Mouse (Mus musculus) thymus, postnatal 4 days (tissue): Measurements from ENCODE around the gene Grn.
"Not testable (repeated sequence)": the region's sequence is repeated elsewhere in the genome, so short reads cannot be mapped to it uniquely, and the experiment has no call there.

Experiments
- DNase-seq: peaks from one replicate; pipeline ENCODE4 v3.0.0; 2021

The Grn gene

GRCm38 (mm10) chr11:102401898-102402500 is 28.1 kb upstream of the Grn start:
- DNase-seq = no peak

- no peak for DNase-seq
Observed at GRCm38 (mm10) chr11:102403657-102404056, 26.5 kb upstream of the Grn start.

- no peak for DNase-seq
Observed at GRCm38 (mm10) chr11:102404161-102405010, 25.7 kb upstream of the Grn start.

GRCm38 (mm10) chr11:102405544-102406285 is 24.4 kb upstream of the Grn start:
- no peak for DNase-seq

DNA sequence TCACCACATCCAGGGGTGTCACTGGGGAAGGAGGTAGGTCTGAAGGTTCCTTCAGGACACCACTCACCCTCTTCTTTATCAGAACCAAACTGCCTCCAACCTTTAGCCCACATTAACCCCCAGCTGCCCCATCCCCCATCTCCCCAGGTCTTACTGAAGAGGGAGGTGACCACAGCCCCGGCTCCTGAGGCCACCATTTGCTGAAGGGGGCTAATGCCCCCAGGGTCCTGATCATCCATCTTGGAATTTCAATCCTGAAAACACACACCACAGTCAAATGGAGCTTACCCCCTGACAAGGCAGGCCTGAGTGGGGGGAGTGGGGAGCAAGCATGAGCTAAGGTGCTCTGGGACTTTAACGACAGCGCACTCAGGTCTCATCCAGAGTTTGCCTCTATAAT is 23.7 kb upstream of the Grn start:
- DNase-seq = no peak

- DNase-seq = peak; percentile 98
Observed at GRCm38 (mm10) chr11:102406900-102407833, 22.9 kb upstream of the Grn start.

GRCm38 (mm10) chr11:102407834-102408215 is 22.3 kb upstream of the Grn start, which contains the start of gene Slc25a39:
Slc25a39 (minus strand) TSS chr11:102407946.
- DNase-seq = no peak

DNA sequence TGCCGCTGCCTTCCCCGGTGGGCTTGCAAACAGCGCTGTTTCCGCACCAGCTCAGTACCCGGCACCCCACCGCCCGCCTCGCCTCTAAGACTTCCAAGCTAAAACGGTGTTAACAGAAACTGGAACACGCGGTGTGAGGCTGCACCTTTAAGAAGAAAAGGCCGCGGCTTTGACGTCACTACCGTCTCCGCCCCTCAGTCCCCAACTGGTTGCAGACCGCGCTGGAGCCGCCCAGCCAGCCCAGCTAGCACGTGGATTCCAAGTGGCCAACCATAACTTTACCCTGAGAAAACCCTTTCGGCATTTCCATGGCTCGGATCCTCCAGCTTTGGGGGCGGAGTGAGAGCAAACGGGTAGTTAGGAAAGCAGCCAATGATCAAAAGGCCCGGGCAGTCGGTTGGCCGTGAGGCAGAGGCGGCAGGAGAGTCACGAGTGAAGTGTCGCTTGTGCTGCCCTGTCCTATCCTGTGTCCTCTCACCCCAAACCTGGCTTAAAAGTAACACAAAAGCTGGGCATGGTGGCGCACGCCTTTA is 21.7 kb upstream of the Grn start:
- DNase-seq = peak; percentile 93

GRCm38 (mm10) chr11:102408888-102409794 is 21.0 kb upstream of the Grn start:
- no peak for DNase-seq

- no peak for DNase-seq
Observed at GRCm38 (mm10) chr11:102409795-102410330, 20.3 kb upstream of the Grn start.

- not testable (repeated sequence) for DNase-seq
Observed at GRCm38 (mm10) chr11:102410345-102410744, 19.8 kb upstream of the Grn start.

DNA sequence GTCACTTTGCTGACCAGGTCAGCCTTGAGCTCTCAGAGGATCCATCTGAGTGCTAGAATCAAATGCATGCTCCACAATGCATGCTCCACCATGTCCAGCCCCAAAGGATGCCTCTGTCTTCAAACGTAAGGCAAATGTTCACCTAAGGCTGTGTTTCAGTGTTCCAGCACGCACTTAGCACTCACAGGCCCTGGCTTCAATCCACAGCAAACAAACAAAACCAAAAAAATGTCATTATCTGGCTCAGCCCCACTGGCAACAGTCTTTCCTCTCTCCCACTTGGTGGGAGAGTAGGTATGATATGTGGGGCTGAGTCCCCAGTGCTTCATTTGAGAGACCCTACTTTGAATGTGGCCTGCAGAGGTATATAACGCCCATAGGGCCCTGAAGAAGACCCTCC is 19.1 kb upstream of the Grn start:
- no peak for DNase-seq

- DNase-seq = peak; percentile 91
Observed at GRCm38 (mm10) chr11:102411704-102412103, 18.4 kb upstream of the Grn start.

GRCm38 (mm10) chr11:102413059-102413458 is 17.1 kb upstream of the Grn start:
- DNase-seq = no peak

DNA sequence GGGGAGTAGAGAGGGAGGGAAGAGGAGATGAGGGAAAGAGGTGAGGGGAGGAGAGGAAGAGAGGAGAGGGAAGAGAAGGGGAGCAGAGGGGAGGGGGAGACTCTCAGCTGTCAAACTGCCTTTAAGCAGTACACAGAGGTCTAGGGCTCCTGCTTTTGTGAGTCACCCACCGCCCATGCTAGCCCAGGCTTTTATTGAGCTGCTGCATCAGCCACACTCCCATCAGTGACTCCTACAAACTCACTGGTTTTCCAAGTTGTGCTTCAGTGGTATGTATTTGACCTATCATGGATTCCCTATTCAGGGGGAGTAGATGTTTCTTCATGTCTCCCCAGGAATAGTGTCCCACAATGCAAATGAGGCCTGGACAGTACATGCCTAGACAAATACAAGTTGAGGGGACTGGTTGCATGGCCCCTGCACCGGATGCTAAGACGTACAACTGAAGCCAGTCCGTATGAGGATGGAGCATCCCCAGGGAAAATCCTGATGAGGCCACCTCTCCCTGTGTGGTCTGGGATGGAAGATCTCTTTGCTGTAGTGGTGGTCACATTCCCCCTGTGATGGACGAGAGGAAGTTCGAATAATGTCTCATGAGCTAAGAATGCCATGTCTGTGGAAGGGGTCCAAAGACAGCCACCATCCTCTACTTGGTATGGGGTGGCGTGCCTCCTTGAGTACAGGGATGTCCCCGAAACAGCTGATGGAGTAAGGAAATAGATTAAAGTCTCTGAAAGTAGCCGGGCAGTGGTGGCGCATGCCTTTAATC is 14.9 kb upstream of the Grn start:
- no peak for DNase-seq

- DNase-seq = no peak
Observed at GRCm38 (mm10) chr11:102417160-102417559, 13.0 kb upstream of the Grn start.

DNA sequence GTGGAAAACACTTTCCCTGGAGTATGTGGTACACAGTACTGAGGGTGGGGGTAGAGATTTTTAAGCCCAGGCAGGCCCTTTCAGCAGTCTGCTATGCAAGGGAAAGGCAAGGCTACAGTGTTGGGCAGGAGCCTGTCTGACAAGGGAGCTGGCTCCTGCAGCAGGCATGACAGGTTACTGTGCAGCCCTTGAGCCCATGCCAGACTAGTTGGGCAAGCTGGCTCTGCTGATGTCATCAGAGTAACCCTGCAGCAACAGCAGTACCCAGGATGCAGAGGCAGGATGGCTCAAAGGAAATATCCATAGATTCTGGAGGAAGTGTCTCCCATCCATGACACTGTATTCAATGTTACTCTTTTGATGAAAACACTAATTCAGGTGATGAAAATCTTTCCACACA is 11.2 kb upstream of the Grn start:
- no peak for DNase-seq

DNA sequence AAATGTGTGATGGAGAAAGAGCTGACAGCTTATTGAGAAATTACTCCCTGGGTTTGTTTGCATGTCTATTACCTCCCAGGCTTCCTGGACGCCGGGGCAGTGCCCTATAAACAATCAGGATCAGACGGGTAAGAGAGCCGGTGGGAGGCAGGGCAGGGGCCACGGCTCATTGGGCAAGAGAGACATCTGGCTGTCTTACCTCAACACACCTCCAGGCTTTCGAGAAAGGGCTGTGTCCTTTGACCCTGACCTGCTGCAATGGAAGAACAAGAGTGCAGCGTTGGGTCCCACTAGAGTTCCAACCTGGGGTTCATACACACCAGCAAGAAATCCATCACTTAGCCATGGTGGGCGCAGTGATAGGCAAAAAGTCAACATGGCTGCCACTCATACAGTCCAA is 8.6 kb upstream of the Grn start:
- DNase-seq = no peak

DNA sequence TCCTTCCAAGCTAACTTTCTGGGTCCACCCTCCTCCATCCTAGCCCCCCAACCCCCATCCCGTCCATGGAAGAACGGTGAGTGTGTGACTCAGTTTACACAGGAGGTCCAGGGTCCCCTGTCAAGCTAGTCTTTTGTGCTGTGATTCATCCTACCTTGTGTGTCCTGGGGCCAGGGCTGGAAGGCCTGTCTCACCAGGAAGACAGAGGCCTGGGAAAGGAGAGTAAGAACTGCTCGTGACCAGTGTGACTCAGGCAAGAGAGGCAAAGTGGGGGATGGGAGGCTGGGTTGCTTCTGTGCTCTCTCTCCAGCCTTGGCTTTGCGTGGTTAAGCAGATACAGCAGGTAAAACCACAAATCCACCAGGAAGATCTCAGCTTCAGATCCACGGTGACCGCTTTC is 5.4 kb upstream of the Grn start:
- no peak for DNase-seq
